Mouse (Mus musculus) testis, adult 2 months (tissue): ENCODE data around the gene Gspt1.

Source experiments
- CTCF ChIP-seq: fragments of 200-500 bp; IDR thresholded peaks from 2 replicates; pipeline ENCODE4 v1.5.1; 2012; ENCODE audit warnings: low read depth, mild to moderate bottlenecking, inconsistent platforms, low read length, moderate library complexity; ENCODE audit not compliant: control insufficient read depth, insufficient read depth, insufficient replicate concordance
- POLR2A ChIP-seq: fragments of 200-500 bp; IDR thresholded peaks from 2 replicates; pipeline ENCODE4 v1.6.1; 2012; ENCODE audit warnings: low read depth, mild to moderate bottlenecking, inconsistent platforms, low read length, moderate library complexity; ENCODE audit not compliant: control insufficient read depth

GRCm38 (mm10) chr16:11245767-11246166, 8.4 kb downstream of the Gspt1 start:
- TF ChIP-seq CTCF (no peak), POLR2A (no peak)
